8 mouse cellular contexts compared by ENCODE assay signal in genomic region chr16:64872841-64873240, GRCm38 (mm10). TPM values are rescaled to one million over a fixed set of nuclear protein-coding genes. Genes with fewer than 3 reads are reported as not detected.
DNase-seq lines count a peak whose midpoint lies in the region; ATAC-seq and TF ChIP-seq lines count a peak whose summit lies in the region.

No protein-coding gene starts in this region.

- 6% methylated on average over 7 of the region's 7 CpGs for WGBS in heart, adult 2 months
- WGBS in forebrain, embryonic 15.5 days: 8% methylated on average over 7 of the region's 7 CpGs
- WGBS in liver, embryonic 14.5 days (ENCODE audit: insufficient replicate concordance): 12% methylated on average over 7 of the region's 7 CpGs

- TF ChIP-seq EP300 in heart, adult 2 months (IDR thresholded peaks at IDR 0.05; ENCODE audit: insufficient read depth, low read depth, low read length): no peak
- no peak for TF ChIP-seq EP300 in liver, embryonic 14.5 days (IDR thresholded peaks at IDR 0.05; ENCODE audit: low read depth)

- no peaks in the 10 kb centered on the region for H3K36me3 ChIP-seq in heart, adult 2 months (ENCODE audit: control insufficient read depth, insufficient read depth, low read length)
- no peaks in the 10 kb centered on the region for H3K36me3 ChIP-seq in forebrain, embryonic 15.5 days
- no peaks in the 10 kb centered on the region for H3K36me3 ChIP-seq in liver, embryonic 14.5 days (replicated peaks; ENCODE audit: control insufficient read depth, insufficient read depth, low read depth)

- peak overlapping the region; percentile 70 for H3K4me3 ChIP-seq in heart, adult 2 months
- H3K4me3 ChIP-seq in forebrain, embryonic 15.5 days: peak overlapping the region; percentile 68
- H3K4me3 ChIP-seq in liver, embryonic 14.5 days (ENCODE audit: insufficient read depth in 1 of 2, low read depth in 2 of 2, low read length in 2 of 2): peak overlapping the region; percentile 94 to 100

- DNase-seq in heart, adult 2 months: no peak
- DNase-seq in heart, adult 18-20 months: no peak
- peak; percentile 43 for DNase-seq in CD4-positive, CD25-positive, alpha-beta regulatory T cell, adult 2 months (ENCODE audit: low read depth, low spot score)
- DNase-seq in liver, embryonic 14.5 days (ENCODE audit: low read depth in 3 of 3, low spot score in 3 of 3): no peak
- DNase-seq in B cell, adult 2 months: no peak
- DNase-seq in cerebellum, adult 8-10 months: no peak
- no peak for DNase-seq in urinary bladder, adult 18-20 months (ENCODE audit: low spot score in 2 of 2)

- no peaks in the 10 kb centered on the region for H3K9me3 ChIP-seq in forebrain, embryonic 15.5 days
- no peaks in the 10 kb centered on the region for H3K9me3 ChIP-seq in liver, embryonic 14.5 days (ENCODE audit: control insufficient read depth, low read length)

- no peaks in the 10 kb centered on the region for H3K27me3 ChIP-seq in heart, adult 2 months (ENCODE audit: control insufficient read depth, insufficient read depth, low read length)
- no peaks in the 10 kb centered on the region for H3K27me3 ChIP-seq in forebrain, embryonic 15.5 days
- H3K27me3 ChIP-seq in liver, embryonic 14.5 days (ENCODE audit: control insufficient read depth, insufficient read depth, low read length): no peaks in the 10 kb centered on the region

- H3K9ac ChIP-seq in heart, adult 2 months (ENCODE audit: low read depth, low read length): peak overlapping the region; percentile 30; the same call in 1 of the 2 replicates
- no peak overlapping the region for H3K9ac ChIP-seq in forebrain, embryonic 15.5 days (replicated peaks)
- peak overlapping the region; percentile 92 for H3K9ac ChIP-seq in liver, embryonic 14.5 days (replicated peaks)

- H3K4me1 ChIP-seq in heart, adult 2 months (ENCODE audit: control insufficient read depth, insufficient read depth, low read length): no peaks in the 10 kb centered on the region; the same call in 1 of the 2 replicates
- H3K4me1 ChIP-seq in forebrain, embryonic 15.5 days: peaks cover 2% of the 10 kb centered on the region; the same call in 1 of the 2 replicates
- peaks cover 0 to 3% of the 10 kb centered on the region in 2 experiments; a peak in 1 of 4 replicates for H3K4me1 ChIP-seq in liver, embryonic 14.5 days (replicated peaks; ENCODE audit: control insufficient read depth in 2 of 2, insufficient read depth in 2 of 2, low read length in 1 of 2)

- TF ChIP-seq CTCF in heart, adult 2 months (IDR thresholded peaks at IDR 0.05): no peak
- TF ChIP-seq CTCF in liver, embryonic 14.5 days (IDR thresholded peaks at IDR 0.05; ENCODE audit: low read depth): no peak

- H3K27ac ChIP-seq in heart, adult 2 months: peak overlapping the region; percentile 86
- no peak overlapping the region for H3K27ac ChIP-seq in forebrain, embryonic 15.5 days (replicated peaks)
- H3K27ac ChIP-seq in liver, embryonic 14.5 days: no peak overlapping the region

- no peak for ATAC-seq in forebrain, embryonic 15.5 days (replicated peaks)
- ATAC-seq in liver, embryonic 14.5 days (ENCODE audit: insufficient read depth): no peak

- H3K79me2 ChIP-seq in heart, adult 2 months (replicated peaks; ENCODE audit: control insufficient read depth, insufficient read depth, low read length): no peaks in the 10 kb centered on the region

- H3K4me2 ChIP-seq in forebrain, embryonic 15.5 days (replicated peaks): peak overlapping the region; percentile 85
- peak overlapping the region; percentile 88 for H3K4me2 ChIP-seq in liver, embryonic 14.5 days (ENCODE audit: low read depth)

- no peak for TF ChIP-seq POLR2A in heart, adult 2 months (IDR thresholded peaks at IDR 0.05; ENCODE audit: insufficient read depth, low read depth, low read length)

- intact Hi-C loops in heart, adult 2 months (cut with DNase I): loop anchor here (1.0 to 2.0 kb wide), 2 partner anchors 21 to 102 kb away; partner anchors contain the start of gene 4930453N24Rik

RNA-seq across cellular contexts. Expression of gene Cggbp1, which starts 21.0 kb away (rescaled TPM):
- total RNA-seq in heart, adult 2 months (2021): 10 to 100 TPM; 37.1 to 37.4 TPM
- polyA plus RNA-seq in heart, adult 2 months (2012; rRNA removed): 7.9 and 17.9 TPM in 2 replicates
- total RNA-seq in heart, adult 18-20 months (2021): 10 to 100 TPM; 42.2 to 44.5 TPM
- 78.9 and 84.0 TPM in 2 replicates for polyA plus RNA-seq in forebrain, embryonic 15.5 days (2015; fragmentation: Nextera tagmentation; extraction: Ambion mirVana)
- polyA plus RNA-seq in liver, embryonic 14.5 days (2012; rRNA removed): 6.5 and 11.2 TPM in 2 replicates
- polyA plus RNA-seq in liver, embryonic 14.5 days (2014; fragmentation: Nextera tagmentation; extraction: Ambion mirVana): 26.0 and 27.8 TPM in 2 replicates

RNA-seq across cellular contexts. Expression of gene Zfp654, which starts 21.4 kb away (rescaled TPM):
- 10 to 100 TPM in 1 of 2 experiments, 1 to 10 TPM in 1; 7.2 to 10.6 TPM for total RNA-seq in heart, adult 2 months (2021)
- 1.3 and 2.9 TPM in 2 replicates for polyA plus RNA-seq in heart, adult 2 months (2012; rRNA removed)
- 1 to 10 TPM; 8.9 to 9.7 TPM for total RNA-seq in heart, adult 18-20 months (2021)
- 6.4 and 7.1 TPM in 2 replicates for polyA plus RNA-seq in forebrain, embryonic 15.5 days (2015; fragmentation: Nextera tagmentation; extraction: Ambion mirVana)
- polyA plus RNA-seq in liver, embryonic 14.5 days (2012; rRNA removed): 1.4 and 2.4 TPM in 2 replicates
- polyA plus RNA-seq in liver, embryonic 14.5 days (2014; fragmentation: Nextera tagmentation; extraction: Ambion mirVana): 3.2 and 3.3 TPM in 2 replicates
